Mouse (Mus musculus): ENCODE results near the gene Dthd1. TPM values are rescaled to one million over a fixed set of nuclear protein-coding genes. Genes with fewer than 3 reads are reported as not detected.

The Dthd1 gene
- polyA plus RNA-seq, 1 experiment from 2014 or later: not detected

GRCm38 (mm10) chr5:62851337-62851736, 37.7 kb downstream of the Dthd1 start:
- ATAC-seq (replicated peaks; ENCODE audit: low FRiP score) (no peak), DNase-seq (ENCODE audit: low spot score) (no peak)
- no peaks in the 10 kb centered on the region for H3K4me1 ChIP-seq (replicated peaks; ENCODE audit: control insufficient read depth, insufficient read depth, low read length)
- H3K27ac ChIP-seq (ENCODE audit: low read depth, low read length): no peak overlapping the region
- H3K27me3 ChIP-seq (replicated peaks; ENCODE audit: control insufficient read depth, insufficient read depth, low read length): no peaks in the 10 kb centered on the region
- H3K9ac ChIP-seq (ENCODE audit: low read depth, low read length): no peak overlapping the region
- no peak overlapping the region for H3K4me2 ChIP-seq
- H3K36me3 ChIP-seq (ENCODE audit: control insufficient read depth, insufficient read depth, low read length): no peaks in the 10 kb centered on the region
- H3K4me3 ChIP-seq (ENCODE audit: low read depth, low read length): no peak overlapping the region
- WGBS: 69% methylated on average over 2 of the region's 2 CpGs
- H3K9me3 ChIP-seq (ENCODE audit: control insufficient read depth, low read length): no peaks in the 10 kb centered on the region

GRCm38 (mm10) chr5:62854361-62854844, 40.8 kb downstream of the Dthd1 start:
- no peaks in the 10 kb centered on the region for H3K27me3 ChIP-seq (replicated peaks; ENCODE audit: control insufficient read depth, insufficient read depth, low read length)
- H3K4me2 ChIP-seq: no peak overlapping the region
- H3K9me3 ChIP-seq (ENCODE audit: control insufficient read depth, low read length): no peaks in the 10 kb centered on the region
- no peaks in the 10 kb centered on the region for H3K4me1 ChIP-seq (replicated peaks; ENCODE audit: control insufficient read depth, insufficient read depth, low read length)
- DNase-seq (ENCODE audit: low spot score) (no peak), ATAC-seq (replicated peaks; ENCODE audit: low FRiP score) (no peak)
- no peak overlapping the region for H3K9ac ChIP-seq (ENCODE audit: low read depth, low read length)
- H3K36me3 ChIP-seq (ENCODE audit: control insufficient read depth, insufficient read depth, low read length): no peaks in the 10 kb centered on the region
- 94% methylated on average over 4 of the region's 4 CpGs for WGBS
- no peak overlapping the region for H3K27ac ChIP-seq (ENCODE audit: low read depth, low read length)
- H3K4me3 ChIP-seq (ENCODE audit: low read depth, low read length): no peak overlapping the region

GRCm38 (mm10) chr5:62857502-62857901, 43.9 kb downstream of the Dthd1 start:
- ATAC-seq (replicated peaks; ENCODE audit: low FRiP score) (no peak), DNase-seq (ENCODE audit: low spot score) (no peak)
- Histone ChIP-seq H3K36me3 (ENCODE audit: control insufficient read depth, insufficient read depth, low read length) (no peaks in the 10 kb centered on the region), H3K27ac (ENCODE audit: low read depth, low read length) (no peak overlapping the region), H3K4me1 (replicated peaks; ENCODE audit: control insufficient read depth, insufficient read depth, low read length) (no peaks in the 10 kb centered on the region), H3K4me3 (ENCODE audit: low read depth, low read length) (no peak overlapping the region), H3K9me3 (ENCODE audit: control insufficient read depth, low read length) (no peaks in the 10 kb centered on the region), H3K27me3 (replicated peaks; ENCODE audit: control insufficient read depth, insufficient read depth, low read length) (no peaks in the 10 kb centered on the region), H3K9ac (ENCODE audit: low read depth, low read length) (no peak overlapping the region), H3K4me2 (no peak overlapping the region)
- 70% methylated on average over 1 of the region's 1 CpGs for WGBS

GRCm38 (mm10) chr5:62858282-62858681, 44.7 kb downstream of the Dthd1 start:
- no peak for DNase-seq (ENCODE audit: low spot score)
- no peak for ATAC-seq (replicated peaks; ENCODE audit: low FRiP score)
- H3K9me3 ChIP-seq (ENCODE audit: control insufficient read depth, low read length): no peaks in the 10 kb centered on the region
- H3K27me3 ChIP-seq (replicated peaks; ENCODE audit: control insufficient read depth, insufficient read depth, low read length): no peaks in the 10 kb centered on the region
- no peaks in the 10 kb centered on the region for H3K36me3 ChIP-seq (ENCODE audit: control insufficient read depth, insufficient read depth, low read length)
- WGBS: 61% methylated on average over 2 of the region's 2 CpGs
- H3K27ac ChIP-seq (ENCODE audit: low read depth, low read length): no peak overlapping the region
- H3K4me3 ChIP-seq (ENCODE audit: low read depth, low read length): no peak overlapping the region
- no peaks in the 10 kb centered on the region for H3K4me1 ChIP-seq (replicated peaks; ENCODE audit: control insufficient read depth, insufficient read depth, low read length)
- no peak overlapping the region for H3K4me2 ChIP-seq
- no peak overlapping the region for H3K9ac ChIP-seq (ENCODE audit: low read depth, low read length)

- H3K9ac ChIP-seq (ENCODE audit: low read depth, low read length): no peak overlapping the region
- H3K27me3 ChIP-seq (replicated peaks; ENCODE audit: control insufficient read depth, insufficient read depth, low read length): no peaks in the 10 kb centered on the region
- H3K27ac ChIP-seq (ENCODE audit: low read depth, low read length): no peak overlapping the region
- WGBS: 77% methylated on average over 3 of the region's 3 CpGs
- H3K4me2 ChIP-seq: no peak overlapping the region
- no peaks in the 10 kb centered on the region for H3K9me3 ChIP-seq (ENCODE audit: control insufficient read depth, low read length)
- no peak for DNase-seq (ENCODE audit: low spot score)
- H3K36me3 ChIP-seq (ENCODE audit: control insufficient read depth, insufficient read depth, low read length): no peaks in the 10 kb centered on the region
- H3K4me3 ChIP-seq (ENCODE audit: low read depth, low read length): no peak overlapping the region
- ATAC-seq (replicated peaks; ENCODE audit: low FRiP score): no peak
- no peaks in the 10 kb centered on the region for H3K4me1 ChIP-seq (replicated peaks; ENCODE audit: control insufficient read depth, insufficient read depth, low read length)
Observed at GRCm38 (mm10) chr5:62864348-62864747, 50.7 kb downstream of the Dthd1 start.

- no peaks in the 10 kb centered on the region for H3K9me3 ChIP-seq (ENCODE audit: control insufficient read depth, low read length)
- no peak overlapping the region for H3K27ac ChIP-seq (ENCODE audit: low read depth, low read length)
- no peak for DNase-seq (ENCODE audit: low spot score)
- no peaks in the 10 kb centered on the region for H3K4me1 ChIP-seq (replicated peaks; ENCODE audit: control insufficient read depth, insufficient read depth, low read length)
- no peak overlapping the region for H3K9ac ChIP-seq (ENCODE audit: low read depth, low read length)
- no peak overlapping the region for H3K4me3 ChIP-seq (ENCODE audit: low read depth, low read length)
- H3K36me3 ChIP-seq (ENCODE audit: control insufficient read depth, insufficient read depth, low read length): no peaks in the 10 kb centered on the region
- H3K27me3 ChIP-seq (replicated peaks; ENCODE audit: control insufficient read depth, insufficient read depth, low read length): no peaks in the 10 kb centered on the region
- H3K4me2 ChIP-seq: no peak overlapping the region
- ATAC-seq (replicated peaks; ENCODE audit: low FRiP score): no peak
Observed at GRCm38 (mm10) chr5:62867003-62867402, 53.4 kb downstream of the Dthd1 start.

GRCm38 (mm10) chr5:62879530-62879929, 65.9 kb downstream of the Dthd1 start:
- H3K4me3 ChIP-seq (ENCODE audit: low read depth, low read length): no peak overlapping the region
- H3K27ac ChIP-seq (ENCODE audit: low read depth, low read length): no peak overlapping the region
- H3K27me3 ChIP-seq (replicated peaks; ENCODE audit: control insufficient read depth, insufficient read depth, low read length): no peaks in the 10 kb centered on the region
- H3K36me3 ChIP-seq (ENCODE audit: control insufficient read depth, insufficient read depth, low read length): no peaks in the 10 kb centered on the region
- no peaks in the 10 kb centered on the region for H3K9me3 ChIP-seq (ENCODE audit: control insufficient read depth, low read length)
- no peaks in the 10 kb centered on the region for H3K4me1 ChIP-seq (replicated peaks; ENCODE audit: control insufficient read depth, insufficient read depth, low read length)
- ATAC-seq (replicated peaks; ENCODE audit: low FRiP score) (no peak), DNase-seq (ENCODE audit: low spot score) (no peak)
- H3K4me2 ChIP-seq: no peak overlapping the region
- H3K9ac ChIP-seq (ENCODE audit: low read depth, low read length): no peak overlapping the region
- WGBS: 46% methylated on average over 1 of the region's 1 CpGs

- DNase-seq (ENCODE audit: low spot score) (no peak), ATAC-seq (replicated peaks; ENCODE audit: low FRiP score) (no peak)
- Histone ChIP-seq H3K36me3 (ENCODE audit: control insufficient read depth, insufficient read depth, low read length) (no peaks in the 10 kb centered on the region), H3K4me3 (ENCODE audit: low read depth, low read length) (no peak overlapping the region), H3K9me3 (ENCODE audit: control insufficient read depth, low read length) (no peaks in the 10 kb centered on the region), H3K4me2 (no peak overlapping the region), H3K27ac (ENCODE audit: low read depth, low read length) (no peak overlapping the region), H3K9ac (ENCODE audit: low read depth, low read length) (no peak overlapping the region), H3K4me1 (replicated peaks; ENCODE audit: control insufficient read depth, insufficient read depth, low read length) (no peaks in the 10 kb centered on the region), H3K27me3 (replicated peaks; ENCODE audit: control insufficient read depth, insufficient read depth, low read length) (no peaks in the 10 kb centered on the region)
- WGBS: 52% methylated on average over 3 of the region's 3 CpGs
Observed at GRCm38 (mm10) chr5:62895326-62895725, 81.7 kb downstream of the Dthd1 start.

- 69% methylated on average over 2 of the region's 2 CpGs for WGBS
Observed at GRCm38 (mm10) chr5:62906954-62907353, 93.3 kb downstream of the Dthd1 start.

More at GRCm38 (mm10) chr5:62906954-62907353, 93.3 kb downstream of the Dthd1 start:
- no peak overlapping the region for H3K4me3 ChIP-seq (ENCODE audit: low read depth, low read length)
- no peak overlapping the region for H3K9ac ChIP-seq (ENCODE audit: low read depth, low read length)
- DNase-seq (ENCODE audit: low spot score): no peak
- H3K4me2 ChIP-seq: no peak overlapping the region
- H3K27ac ChIP-seq (ENCODE audit: low read depth, low read length): no peak overlapping the region
- H3K4me1 ChIP-seq (replicated peaks; ENCODE audit: control insufficient read depth, insufficient read depth, low read length): no peaks in the 10 kb centered on the region
- no peaks in the 10 kb centered on the region for H3K27me3 ChIP-seq (replicated peaks; ENCODE audit: control insufficient read depth, insufficient read depth, low read length)
- H3K36me3 ChIP-seq (ENCODE audit: control insufficient read depth, insufficient read depth, low read length): no peaks in the 10 kb centered on the region
- ATAC-seq (replicated peaks; ENCODE audit: low FRiP score): no peak
- H3K9me3 ChIP-seq (ENCODE audit: control insufficient read depth, low read length): no peaks in the 10 kb centered on the region
